Mouse (Mus musculus): ENCODE data around the gene Gp1ba. TPM values are rescaled to one million over a fixed set of nuclear protein-coding genes. Genes with fewer than 3 reads are reported as not detected.
A peak's percentile ranks its signal among the peaks of the same experiment; 100 is the strongest.

The Gp1ba gene
- polyA plus RNA-seq, 1 experiment, result not detected

DNA sequence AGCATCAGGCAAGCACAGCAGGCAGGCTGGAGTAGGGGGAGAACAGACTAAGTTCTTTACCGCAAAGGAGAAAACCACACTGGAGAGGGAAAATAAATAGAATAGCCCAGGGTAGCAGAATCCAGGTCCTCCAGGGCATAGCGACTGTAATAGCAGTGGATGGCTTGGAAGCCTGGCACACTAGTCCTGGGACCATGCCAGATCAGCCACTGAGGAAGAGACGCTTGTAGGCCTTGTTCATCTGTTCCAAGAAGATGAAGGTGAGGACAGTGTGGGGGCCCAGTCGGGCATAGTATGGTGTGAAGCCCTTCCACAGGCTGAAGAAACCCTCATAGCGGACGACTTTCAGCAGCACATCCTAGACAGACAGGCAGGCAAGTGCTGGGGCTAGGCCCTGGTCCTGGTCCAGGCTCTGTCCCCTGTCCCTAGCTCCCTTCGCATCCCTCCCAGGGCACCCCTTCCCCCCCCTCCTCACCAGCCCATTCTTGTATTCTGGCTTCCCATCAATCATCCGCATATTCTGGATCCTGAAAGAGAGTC is 5.7 kb downstream of the Gp1ba start:
- TF ChIP-seq POLR2A (IDR thresholded peaks at IDR 0.05; ENCODE audit: borderline replicate concordance, low read depth, low read length) (no peak), CTCF (IDR thresholded peaks at IDR 0.05; ENCODE audit: low read depth, low read length) (no peak)
- H3K4me1 ChIP-seq (ENCODE audit: control insufficient read depth, insufficient read depth, low read length), result peaks cover 15% of the 10 kb centered on the region
- no peak overlapping the region for H3K27ac ChIP-seq (ENCODE audit: insufficient read depth, low read depth, low read length)
- H3K4me3 ChIP-seq (ENCODE audit: insufficient read depth, low read length), result no peak overlapping the region

DNA sequence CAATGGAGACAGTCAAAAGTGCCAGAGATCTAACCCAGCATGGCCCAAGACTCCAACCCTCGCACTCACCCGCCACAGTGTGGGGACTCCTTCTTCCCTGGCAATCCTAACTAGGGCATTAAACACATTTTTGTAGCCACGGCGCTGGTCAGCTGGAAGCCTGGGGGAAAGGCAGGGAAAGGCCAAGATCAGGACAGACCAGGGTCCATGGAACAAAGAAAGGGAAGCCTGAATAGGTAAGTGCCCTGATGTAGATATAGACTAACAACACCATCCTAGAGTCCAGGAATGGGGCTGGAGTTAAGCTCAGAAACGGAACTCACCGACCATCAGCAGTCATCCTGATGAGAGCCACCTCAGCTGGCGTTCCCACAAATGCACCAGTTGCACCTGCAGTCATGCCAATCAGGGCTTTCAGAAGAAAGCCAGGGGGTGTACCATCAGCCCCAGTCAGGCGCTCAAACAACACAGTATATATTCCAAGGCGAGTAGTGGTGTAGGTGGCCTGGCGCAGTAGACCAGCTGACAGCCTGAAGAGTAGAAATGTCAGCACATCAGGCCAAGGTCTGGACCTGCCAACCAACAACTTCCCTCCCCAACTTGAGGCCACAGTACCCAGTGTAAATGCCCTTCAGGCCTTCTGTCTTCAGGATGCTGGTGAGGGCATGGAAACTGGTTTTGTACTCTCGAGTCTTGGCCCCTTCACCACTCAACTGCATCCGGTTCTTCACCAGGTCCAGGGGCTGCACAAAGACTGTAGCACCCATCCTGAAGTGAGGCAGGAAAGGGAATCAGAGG is 6.7 kb downstream of the Gp1ba start:
- TF ChIP-seq CTCF (IDR thresholded peaks at IDR 0.05; ENCODE audit: low read depth, low read length) (no peak), POLR2A (IDR thresholded peaks at IDR 0.05; ENCODE audit: borderline replicate concordance, low read depth, low read length) (no peak)
- H3K4me1 ChIP-seq (ENCODE audit: control insufficient read depth, insufficient read depth, low read length), result peaks cover 23% of the 10 kb centered on the region
- H3K4me3 ChIP-seq (ENCODE audit: insufficient read depth, low read length), result peak overlapping the region; percentile 65
- peak overlapping the region; percentile 71 for H3K27ac ChIP-seq (ENCODE audit: insufficient read depth, low read depth, low read length)

DNA sequence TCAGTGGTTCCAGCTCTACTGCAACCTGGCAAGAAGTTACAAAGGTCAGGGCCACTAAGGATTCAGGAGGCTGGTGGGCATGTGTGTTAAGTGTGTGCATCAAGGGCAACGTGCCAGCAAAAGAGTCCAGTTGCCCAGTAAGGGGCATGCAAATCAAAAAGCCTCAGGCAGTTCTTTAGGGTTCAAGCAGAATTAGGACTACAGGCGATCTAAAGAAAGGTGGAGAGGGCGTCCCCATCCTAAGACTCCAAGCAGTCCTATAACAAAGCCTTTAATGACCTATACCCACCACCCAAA is 7.3 kb downstream of the Gp1ba start:
- no peak for TF ChIP-seq POLR2A (IDR thresholded peaks at IDR 0.05; ENCODE audit: borderline replicate concordance, low read depth, low read length)
- no peak for TF ChIP-seq CTCF (IDR thresholded peaks at IDR 0.05; ENCODE audit: low read depth, low read length)
- peak overlapping the region; percentile 71 for H3K27ac ChIP-seq (ENCODE audit: insufficient read depth, low read depth, low read length)
- peak overlapping the region; percentile 65 for H3K4me3 ChIP-seq (ENCODE audit: insufficient read depth, low read length)
- H3K4me1 ChIP-seq (ENCODE audit: control insufficient read depth, insufficient read depth, low read length), result peaks cover 28% of the 10 kb centered on the region

DNA sequence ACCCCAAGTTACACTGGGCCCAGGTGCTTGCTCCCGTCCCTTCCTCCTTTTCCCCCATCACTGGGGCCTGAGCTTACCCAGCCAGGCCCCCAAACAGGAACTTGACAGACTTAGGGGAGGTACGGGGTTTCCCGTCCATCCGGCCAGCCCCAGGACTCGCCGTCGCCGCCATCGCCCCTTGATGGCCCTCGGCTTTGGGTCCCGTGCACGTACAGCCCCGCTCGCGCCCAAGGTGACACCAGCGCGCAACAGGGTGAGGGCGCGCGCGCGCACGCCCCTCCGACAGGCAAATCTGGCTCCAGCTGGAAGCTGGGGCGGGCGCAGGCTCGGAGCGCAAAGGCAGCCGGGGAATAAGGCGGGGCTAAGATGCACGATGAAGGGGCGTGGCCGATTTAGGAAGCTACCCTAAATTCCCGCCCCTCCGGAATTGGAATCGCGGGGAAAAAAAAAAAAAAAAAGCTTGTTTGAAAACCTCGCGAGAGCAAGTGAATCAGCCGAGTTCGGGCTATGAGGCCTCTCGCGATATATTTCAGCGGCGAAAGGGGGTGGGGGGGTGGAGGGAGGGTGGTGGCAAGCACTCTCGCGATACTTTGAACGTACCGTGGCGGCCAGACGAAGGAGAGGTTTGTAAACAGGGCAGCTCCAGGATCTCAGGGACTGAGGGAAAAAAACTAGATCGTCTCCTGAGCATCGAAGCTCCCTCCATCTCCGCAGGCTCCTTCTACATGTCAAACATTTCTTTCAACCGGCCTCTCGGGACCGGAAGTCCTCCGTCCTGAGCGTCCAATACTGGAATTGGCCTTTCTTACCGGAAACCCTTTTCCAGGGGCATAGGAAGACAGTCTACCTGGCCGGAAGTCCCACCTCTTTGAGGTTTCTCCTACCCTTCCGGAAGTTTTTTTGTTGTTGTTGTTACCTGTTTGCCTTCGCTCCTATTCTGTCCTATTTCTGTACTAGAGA is 8.0 kb downstream of the Gp1ba start, which contains the start of the genes Rnf167 and Slc25a11:
Gene Rnf167 (plus strand): TSS at position 545 of the 960 bp plus-strand sequence.
Gene Slc25a11 (minus strand): TSS at position 789 of the 960 bp plus-strand sequence.
- Histone ChIP-seq H3K4me3 (ENCODE audit: insufficient read depth, low read length) (peak within 1 kb of the TSS; percentile 92), H3K4me1 (ENCODE audit: control insufficient read depth, insufficient read depth, low read length) (peaks cover 28% of the 10 kb centered on the region), H3K27ac (ENCODE audit: insufficient read depth, low read depth, low read length) (peak within 1 kb of the TSS; percentile 97)
- no peak for TF ChIP-seq CTCF (IDR thresholded peaks at IDR 0.05; ENCODE audit: low read depth, low read length)
- TF ChIP-seq POLR2A (IDR thresholded peaks at IDR 0.05; ENCODE audit: borderline replicate concordance, low read depth, low read length), result 0 out of 2 replicates have a peak, but pooled peaks have one; percentile 40

DNA sequence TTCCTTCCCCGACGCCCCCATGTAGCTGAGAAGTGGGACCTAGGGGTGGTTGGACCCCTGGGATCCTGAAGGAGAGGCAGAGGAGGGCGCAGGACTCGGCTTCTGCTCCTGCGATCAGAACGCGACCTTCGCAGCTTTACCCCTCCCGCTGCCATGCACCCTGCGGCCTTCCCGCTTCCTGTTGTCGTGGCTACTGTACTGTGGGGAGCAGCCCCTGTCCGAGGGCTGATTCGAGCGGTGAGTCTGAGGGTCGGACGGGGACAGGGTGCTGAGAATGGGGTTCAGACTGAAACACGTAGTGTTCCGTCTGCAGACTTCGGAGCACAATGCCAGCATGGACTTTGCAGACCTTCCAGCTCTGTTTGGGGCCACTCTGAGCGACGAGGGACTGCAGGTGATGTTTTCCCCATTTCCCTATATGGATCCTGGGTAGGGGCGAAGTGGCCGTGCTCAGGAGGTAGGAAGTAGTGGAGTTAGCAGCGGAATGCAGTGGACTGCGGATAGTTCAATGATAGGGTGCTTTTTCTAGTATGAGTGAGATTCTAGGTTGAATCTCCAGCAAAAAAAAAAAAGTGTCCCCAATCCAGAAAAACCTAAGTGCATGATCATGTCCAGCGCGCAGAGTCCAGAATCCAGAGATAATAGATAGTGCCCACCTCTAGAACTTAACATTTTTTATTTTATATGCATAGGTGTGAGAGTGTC is 8.9 kb downstream of the Gp1ba start:
- TF ChIP-seq POLR2A (IDR thresholded peaks at IDR 0.05; ENCODE audit: borderline replicate concordance, low read depth, low read length), result no peak
- no peak for TF ChIP-seq CTCF (IDR thresholded peaks at IDR 0.05; ENCODE audit: low read depth, low read length)
- Histone ChIP-seq H3K4me1 (ENCODE audit: control insufficient read depth, insufficient read depth, low read length) (peaks cover 28% of the 10 kb centered on the region), H3K27ac (ENCODE audit: insufficient read depth, low read depth, low read length) (peak overlapping the region; percentile 97), H3K4me3 (ENCODE audit: insufficient read depth, low read length) (peak overlapping the region; percentile 92)

DNA sequence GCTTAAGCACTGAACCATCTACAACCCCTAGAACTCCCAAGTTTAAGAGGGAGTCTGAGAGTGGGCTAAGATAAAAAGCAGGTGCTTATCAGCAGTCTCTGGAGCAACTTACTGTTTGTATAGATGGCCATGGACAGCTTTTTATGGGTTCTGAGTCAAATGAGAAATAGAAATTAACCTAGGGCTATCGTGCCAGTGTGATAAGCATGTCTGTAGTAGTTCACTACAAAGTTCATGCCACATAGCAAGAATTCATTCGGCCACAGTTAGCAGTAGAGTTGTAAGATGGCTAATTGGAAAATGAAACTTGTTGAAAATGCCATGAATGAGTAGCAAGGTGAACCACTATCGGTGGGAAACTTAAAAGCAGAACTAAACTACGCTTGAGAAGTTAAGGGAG is 9.6 kb downstream of the Gp1ba start:
- peaks cover 28% of the 10 kb centered on the region for H3K4me1 ChIP-seq (ENCODE audit: control insufficient read depth, insufficient read depth, low read length)
- no peak for TF ChIP-seq POLR2A (IDR thresholded peaks at IDR 0.05; ENCODE audit: borderline replicate concordance, low read depth, low read length)
- no peak for TF ChIP-seq CTCF (IDR thresholded peaks at IDR 0.05; ENCODE audit: low read depth, low read length)

DNA sequence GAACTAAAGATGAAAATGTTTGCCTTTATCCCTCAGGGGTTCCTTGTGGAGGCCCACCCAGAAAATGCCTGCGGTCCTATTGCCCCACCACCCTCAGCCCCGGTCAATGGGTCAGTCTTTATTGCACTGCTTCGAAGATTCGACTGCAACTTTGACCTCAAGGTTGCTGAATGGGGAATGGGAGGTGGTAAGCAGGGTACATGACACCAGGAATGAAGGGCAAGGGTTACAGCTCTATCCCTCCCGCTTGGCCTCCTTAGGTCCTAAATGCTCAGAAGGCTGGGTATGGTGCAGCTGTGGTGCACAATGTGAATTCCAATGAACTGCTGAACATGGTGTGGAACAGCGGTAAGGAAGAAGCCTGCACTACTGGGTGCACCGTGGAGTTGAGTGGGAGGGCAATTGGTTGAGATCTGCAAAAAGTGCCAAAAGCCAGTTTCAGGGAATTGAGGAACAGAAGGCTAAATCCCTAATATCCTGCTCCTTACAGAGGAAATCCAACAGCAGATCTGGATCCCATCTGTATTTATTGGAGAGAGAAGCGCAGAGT is 10.3 kb downstream of the Gp1ba start:
- peak overlapping the region; percentile 92 for H3K4me3 ChIP-seq (ENCODE audit: insufficient read depth, low read length)

More for the DNA sequence above, 9.6 kb downstream of the Gp1ba start:
- H3K27ac ChIP-seq (ENCODE audit: insufficient read depth, low read depth, low read length), result peak overlapping the region; percentile 97; the same call in 1 of the 2 replicates
- peak overlapping the region; percentile 92 for H3K4me3 ChIP-seq (ENCODE audit: insufficient read depth, low read length)

DNA sequence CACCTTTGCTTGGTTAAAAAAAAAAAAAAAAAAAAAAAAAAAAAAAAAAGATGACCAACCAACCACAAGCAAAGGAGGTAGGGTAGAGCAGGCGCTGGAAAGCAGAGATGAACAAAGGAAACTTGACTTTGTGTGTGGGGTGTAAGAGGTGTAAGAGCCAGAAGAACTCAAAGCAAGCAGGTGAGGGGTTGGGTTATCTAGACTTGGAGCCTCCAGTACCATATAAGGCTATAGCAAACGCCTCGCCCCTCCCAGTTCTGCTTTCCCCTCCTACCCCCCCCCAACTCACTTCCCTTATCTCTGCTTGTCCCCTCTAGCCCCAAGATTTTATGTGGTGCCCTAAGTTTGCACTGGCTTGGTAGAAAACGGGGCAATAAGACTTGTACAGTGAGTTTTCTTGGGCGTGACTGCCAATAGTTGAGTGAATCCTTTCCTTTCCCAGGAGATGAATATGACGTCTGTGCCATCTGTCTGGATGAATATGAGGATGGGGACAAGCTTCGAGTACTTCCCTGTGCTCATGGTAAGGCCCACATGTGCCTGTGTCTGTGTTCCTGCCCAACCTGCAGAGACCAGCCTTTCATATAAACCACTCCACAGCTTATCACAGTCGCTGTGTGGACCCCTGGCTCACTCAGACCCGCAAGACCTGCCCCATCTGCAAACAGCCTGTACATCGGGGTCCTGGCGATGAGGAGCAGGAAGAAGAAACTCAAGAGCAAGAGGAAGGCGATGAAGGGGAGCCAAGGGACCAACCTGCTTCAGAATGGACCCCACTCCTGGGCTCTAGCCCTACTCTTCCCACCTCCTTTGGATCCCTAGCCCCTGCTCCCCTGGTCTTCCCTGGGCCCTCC is 11.6 kb downstream of the Gp1ba start:
- H3K4me3 ChIP-seq (ENCODE audit: insufficient read depth, low read length), result peak overlapping the region; percentile 31
- H3K27ac ChIP-seq (ENCODE audit: insufficient read depth, low read depth, low read length), result peak overlapping the region; percentile 30
- peaks cover 24% of the 10 kb centered on the region for H3K4me1 ChIP-seq (ENCODE audit: control insufficient read depth, insufficient read depth, low read length)
- TF ChIP-seq POLR2A (IDR thresholded peaks at IDR 0.05; ENCODE audit: borderline replicate concordance, low read depth, low read length) (no peak), CTCF (IDR thresholded peaks at IDR 0.05; ENCODE audit: low read depth, low read length) (no peak)

More for the DNA sequence above, 10.3 kb downstream of the Gp1ba start:
- no peak overlapping the region for H3K27ac ChIP-seq (ENCODE audit: insufficient read depth, low read depth, low read length)
- no peak for TF ChIP-seq POLR2A (IDR thresholded peaks at IDR 0.05; ENCODE audit: borderline replicate concordance, low read depth, low read length)
- no peak for TF ChIP-seq CTCF (IDR thresholded peaks at IDR 0.05; ENCODE audit: low read depth, low read length)
- H3K4me1 ChIP-seq (ENCODE audit: control insufficient read depth, insufficient read depth, low read length), result peaks cover 28% of the 10 kb centered on the region
